Mouse (Mus musculus): ENCODE data around the gene Commd2.

DNA sequence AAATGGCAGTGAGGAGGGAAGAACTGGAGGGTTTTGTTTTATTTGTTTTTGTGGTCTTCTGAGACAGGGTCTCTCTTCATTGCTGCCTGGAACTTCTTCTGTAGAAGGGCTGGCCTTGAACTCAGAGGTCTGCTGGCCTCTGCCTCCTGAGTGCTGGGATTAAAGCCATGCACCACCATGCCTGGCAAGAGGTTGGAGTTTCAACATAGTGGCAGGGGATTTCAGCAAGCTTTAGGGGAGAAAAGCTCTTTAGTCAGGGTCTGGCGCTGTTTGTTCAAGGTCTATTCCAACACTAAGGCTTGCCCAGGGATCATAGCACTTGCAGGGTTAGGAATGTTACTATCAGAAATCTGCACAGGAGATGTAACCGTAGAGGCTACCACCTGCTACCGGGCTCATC lies 2.1 kb upstream of the Commd2 start:
- TF ChIP-seq CTCF (IDR thresholded peaks at IDR 0.05; ENCODE audit: control insufficient read depth, insufficient read depth, insufficient replicate concordance, low read depth, low read length) (no peak), POLR2A (IDR thresholded peaks at IDR 0.05; ENCODE audit: control insufficient read depth, low read depth, low read length) (no peak)

Data from testis, adult 2 months (tissue).